Mouse (Mus musculus): ENCODE measurements around the gene Ptprn.

Ptprn gene

DNA sequence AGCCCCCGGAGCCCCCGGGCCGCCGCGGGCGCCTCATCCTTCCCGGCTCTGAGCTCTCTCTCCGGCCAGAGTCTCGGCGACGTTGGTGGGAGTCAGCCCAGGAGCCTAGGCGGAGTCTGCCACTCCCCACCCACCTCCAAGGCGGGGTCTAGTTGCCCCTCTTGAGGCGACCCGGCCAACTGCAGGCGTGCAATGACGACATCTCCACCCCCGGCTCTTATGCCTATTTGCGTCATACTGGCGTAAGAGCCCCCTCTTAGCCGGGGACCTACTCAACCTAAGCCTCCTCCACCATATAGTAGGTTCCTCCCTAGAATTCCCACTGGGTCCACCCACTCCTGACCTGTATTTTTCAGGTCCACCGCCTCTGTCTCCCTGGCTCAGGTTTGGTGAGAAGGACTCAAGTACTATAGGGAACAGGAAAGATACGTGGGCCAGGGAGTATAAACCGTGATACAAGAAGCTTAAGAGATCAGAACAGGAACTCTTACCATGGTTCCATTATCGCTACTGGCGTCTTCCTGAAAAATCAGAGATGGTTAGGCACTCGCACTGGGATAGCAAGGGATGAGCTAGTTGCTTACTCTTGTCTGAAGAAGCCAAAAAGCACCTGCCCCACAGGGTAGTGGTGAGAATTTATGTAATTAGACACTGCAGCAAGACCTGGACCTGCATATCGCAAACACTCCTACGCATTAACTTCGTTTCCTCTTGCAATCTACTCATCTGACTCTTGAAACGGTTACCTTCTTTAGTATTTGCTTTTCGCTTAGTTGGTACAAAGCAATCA lies at the start of gene Ptprn:
Gene Ptprn (minus strand): TSS at position 412 of the 790 bp plus-strand sequence.
- DNase-seq (ENCODE audit: low spot score) = no peak

DNA sequence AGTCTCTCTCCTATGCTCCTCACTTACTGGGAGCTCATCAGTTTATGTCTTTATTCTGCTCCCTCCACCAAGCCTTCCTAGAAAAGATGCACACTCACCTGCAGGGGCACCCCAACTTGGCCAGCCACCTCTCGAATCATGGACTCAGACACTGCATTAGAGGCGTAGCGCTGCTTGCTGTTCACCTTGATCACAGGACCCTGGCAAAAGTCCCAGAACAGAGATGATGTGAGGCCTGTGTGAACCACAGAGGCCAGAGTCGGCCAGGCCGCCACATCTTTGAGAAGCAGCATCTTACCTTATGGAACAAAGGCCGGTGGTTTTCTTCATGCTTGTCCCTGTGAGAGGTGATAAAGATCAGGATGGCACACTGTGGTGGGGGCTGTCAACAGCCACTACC lies 47.4 kb upstream of the Ptprn start:
- DNase-seq (ENCODE audit: low spot score) = no peak

DNA sequence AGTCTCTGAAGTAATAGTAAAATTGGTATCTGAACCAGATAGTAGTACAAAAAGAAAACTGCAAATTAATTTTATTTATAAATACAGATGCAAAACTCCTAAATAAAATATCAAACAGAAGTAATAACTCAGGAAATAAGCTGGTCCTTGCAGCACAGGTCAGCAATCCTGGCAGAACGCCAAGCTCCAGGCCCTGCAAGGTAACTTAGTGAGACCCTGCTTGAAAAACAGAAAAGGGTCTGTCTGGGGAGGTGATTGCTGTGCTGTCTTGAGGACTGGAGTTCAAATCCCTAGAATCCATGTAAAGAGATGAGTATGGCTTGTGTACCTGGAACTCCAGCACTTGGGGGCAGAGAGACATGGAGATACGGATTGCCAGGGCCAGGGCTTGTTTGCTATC lies 40.4 kb upstream of the Ptprn start:
- DNase-seq (ENCODE audit: low spot score) = no peak

DNA sequence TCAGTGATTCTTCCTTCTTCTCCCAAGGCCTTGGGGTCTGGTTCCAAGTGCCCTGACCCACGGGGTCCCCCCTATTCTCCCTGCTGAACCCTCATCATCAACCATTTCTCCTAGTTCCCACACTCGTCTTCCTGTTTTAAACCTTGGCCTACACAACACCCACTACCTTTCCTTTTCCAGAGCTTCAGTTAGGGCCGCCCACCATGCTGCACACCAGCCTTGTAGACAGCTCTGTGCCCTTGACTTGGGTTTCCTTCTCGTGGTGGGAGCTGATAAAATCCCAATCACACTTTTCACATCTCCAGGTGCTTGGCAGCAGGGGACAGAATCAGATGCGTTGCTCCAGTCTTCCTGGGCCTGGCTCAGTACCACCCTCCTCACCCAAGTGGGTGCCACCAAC lies 30.0 kb upstream of the Ptprn start:
- DNase-seq (ENCODE audit: low spot score) = no peak

DNA sequence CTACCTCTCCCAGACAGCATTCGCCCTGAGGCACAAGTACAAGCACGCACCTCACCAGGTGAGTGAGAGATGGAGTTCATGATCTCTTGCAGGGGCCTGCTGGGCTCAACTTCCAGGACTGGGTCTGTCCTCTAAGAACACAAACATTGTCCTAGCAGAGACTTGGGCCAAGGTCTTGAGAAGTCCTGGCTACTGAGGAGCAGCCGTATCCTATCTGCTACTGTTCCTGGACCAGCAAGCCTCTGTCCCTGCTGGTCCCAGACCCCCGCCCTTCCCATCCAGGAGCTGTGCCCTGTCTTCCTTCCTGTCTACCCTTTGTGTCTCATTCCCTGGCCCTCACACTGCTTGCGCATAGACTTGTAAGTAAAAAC lies 29.0 kb upstream of the Ptprn start:
- no peak for DNase-seq (ENCODE audit: low spot score)

DNA sequence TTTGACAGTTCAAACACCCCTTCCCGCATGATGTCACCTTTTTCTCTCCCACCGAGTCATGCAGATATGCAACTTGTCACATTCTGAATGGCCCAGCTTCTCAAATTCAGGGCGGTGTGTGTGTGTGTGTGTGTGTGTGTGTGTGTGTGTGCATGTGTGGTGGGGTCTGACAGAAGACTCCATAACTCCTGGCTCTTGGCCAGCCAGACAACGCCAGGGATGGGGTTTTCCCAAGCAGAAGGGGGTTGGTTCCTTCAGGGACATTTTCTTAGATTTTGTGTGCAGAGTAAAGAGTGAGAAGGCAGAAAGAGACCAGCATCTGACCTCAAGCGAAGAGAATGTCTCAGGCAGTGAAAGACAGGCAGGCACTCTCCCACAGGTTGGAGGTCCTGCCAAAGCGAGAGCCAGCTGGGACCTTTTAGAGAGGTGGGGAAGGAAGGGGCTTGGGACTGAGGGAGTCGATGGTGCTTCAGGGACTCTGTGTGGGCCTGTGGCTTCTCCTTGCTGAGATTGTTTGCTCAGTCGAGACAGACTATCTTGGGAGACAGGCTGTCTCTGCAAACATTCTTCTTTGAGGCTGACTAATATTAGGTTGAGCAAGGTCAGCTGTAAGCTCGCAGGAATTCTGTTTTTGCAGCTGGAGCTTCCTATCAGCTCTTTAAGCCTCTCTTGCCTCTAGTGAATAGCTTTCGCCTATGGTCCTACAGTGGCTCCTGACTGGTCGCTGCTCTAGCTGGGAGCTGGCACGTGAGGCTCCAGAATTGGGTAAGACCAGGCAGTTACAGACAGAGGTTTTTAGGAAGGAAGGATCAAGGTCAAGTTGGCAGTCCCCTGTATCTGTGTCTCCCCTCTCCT lies 28.4 kb upstream of the Ptprn start:
- no peak for DNase-seq (ENCODE audit: low spot score)

DNA sequence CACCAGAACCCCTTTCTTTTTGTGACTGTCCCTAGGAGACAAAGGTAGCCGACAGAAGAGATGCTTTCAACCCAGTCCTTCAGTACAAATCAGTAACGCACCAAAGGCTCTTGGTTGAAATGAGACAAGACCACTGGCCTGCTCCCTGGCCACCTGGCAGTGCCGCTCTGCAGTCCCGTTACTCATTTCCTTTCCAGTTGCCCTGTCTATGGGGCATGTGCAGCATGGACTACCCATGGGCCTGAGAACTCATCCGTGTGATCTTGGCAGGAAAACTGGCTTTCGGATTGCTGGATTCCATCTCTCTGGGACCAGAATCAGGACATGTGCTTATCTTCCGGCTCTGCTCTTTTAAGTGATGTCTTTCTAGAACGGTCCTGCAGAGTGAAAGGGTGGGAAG lies 27.0 kb upstream of the Ptprn start:
- no peak for DNase-seq (ENCODE audit: low spot score)

DNA sequence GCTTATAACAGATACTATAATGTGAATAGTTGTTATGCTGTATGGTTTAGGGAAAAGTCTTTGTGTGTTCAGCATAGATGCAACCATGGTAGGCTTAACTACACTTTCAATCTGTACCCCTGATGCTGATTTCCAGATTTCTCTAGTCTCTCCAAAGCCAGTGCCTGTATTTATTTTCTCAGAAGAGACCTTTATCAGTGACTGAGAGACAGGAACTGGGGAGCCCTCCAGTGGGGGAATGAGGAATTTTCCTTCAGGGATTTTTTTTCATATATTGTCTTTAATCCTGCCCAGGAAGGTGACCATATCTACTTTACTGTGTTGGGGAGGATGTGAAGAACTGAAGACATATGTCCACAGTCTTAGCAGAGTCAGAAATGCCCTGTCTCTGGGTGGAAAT lies 26.3 kb upstream of the Ptprn start:
- no peak for DNase-seq (ENCODE audit: low spot score)

DNA sequence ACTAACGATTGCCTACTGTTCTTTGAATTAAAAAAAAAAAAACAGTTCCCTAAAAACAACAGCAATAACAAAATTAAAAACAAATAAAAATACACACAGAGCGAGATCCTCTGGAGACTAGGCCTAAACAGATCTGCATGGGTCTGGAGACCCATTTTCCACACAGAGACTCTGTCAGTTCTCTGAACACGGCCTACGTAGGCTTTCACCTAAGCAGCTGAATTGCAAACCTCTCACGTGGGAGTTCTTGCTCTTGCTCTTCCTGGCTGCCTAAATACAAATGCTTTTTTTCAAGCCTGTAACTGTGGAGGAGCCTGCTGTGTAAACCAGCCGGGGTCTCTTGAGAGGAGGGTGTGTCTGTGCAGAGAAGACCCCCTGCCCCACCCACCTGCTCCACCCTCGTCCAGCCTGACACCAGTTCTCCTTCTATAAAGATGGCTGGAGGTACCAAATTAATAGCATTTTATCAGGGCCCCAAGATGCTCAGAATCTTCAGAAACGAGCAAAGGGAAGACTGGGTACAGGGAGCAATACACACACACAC lies 25.7 kb upstream of the Ptprn start:
- no peak for DNase-seq (ENCODE audit: low spot score)

DNA sequence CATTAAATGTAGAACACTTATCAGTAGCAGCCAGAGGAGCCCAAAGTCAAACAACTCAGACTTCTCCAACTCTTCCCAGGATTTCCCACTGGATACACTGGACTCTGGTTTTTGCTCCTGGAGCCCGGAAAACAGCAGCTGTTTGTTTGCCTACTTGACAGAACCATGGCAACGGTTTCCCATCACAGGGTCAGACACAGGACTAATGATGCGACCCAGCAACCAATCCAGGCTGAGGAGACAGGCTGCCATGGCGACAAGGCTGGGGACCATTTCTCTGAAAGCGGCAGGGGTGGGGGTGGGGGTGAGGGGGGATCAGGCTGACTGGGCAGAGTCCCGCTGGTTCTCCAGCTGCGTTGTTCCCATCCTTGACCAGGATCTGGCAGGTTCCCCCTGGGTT lies 25.1 kb upstream of the Ptprn start:
- DNase-seq (ENCODE audit: low spot score) = no peak

DNA sequence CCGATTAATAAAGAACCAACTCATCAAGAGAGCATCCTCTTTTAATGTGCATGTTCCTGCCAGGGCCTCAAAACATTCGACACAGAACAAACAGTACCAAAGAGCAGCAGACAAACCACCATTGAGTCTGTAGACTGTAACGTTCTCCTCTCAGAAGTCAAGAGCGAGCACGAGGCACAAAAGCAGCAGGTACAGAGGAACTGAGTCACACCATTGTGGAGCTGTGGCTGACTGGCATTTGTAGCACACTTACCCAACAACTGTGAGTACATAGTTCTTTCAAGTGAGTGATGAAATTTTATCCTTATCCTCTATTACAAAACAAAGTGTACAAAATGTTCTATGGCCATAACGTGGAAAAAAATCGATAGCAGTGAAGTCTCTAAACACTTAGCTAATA lies 20.6 kb upstream of the Ptprn start:
- peak; percentile 59 for DNase-seq (ENCODE audit: low spot score)

DNA sequence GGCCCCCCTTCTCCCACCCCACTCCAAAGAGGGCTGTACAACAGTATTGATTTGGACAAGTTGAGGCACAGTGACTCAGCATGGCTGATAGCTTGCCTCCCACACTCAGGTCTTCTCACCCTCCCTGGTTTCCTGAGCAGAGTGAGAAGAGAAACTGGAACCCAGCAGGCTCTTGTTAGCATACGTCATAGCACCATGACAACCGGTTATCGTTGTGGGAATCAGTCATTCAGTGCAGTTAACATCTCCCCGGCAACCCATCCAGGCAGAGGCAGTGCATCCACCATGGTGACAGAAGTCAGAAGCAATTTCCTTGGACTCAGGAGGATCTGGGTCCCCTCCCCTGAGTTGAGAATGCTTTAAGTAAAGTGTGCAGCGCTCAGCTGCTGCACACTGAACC lies 18.7 kb upstream of the Ptprn start:
- no peak for DNase-seq (ENCODE audit: low spot score)

DNA sequence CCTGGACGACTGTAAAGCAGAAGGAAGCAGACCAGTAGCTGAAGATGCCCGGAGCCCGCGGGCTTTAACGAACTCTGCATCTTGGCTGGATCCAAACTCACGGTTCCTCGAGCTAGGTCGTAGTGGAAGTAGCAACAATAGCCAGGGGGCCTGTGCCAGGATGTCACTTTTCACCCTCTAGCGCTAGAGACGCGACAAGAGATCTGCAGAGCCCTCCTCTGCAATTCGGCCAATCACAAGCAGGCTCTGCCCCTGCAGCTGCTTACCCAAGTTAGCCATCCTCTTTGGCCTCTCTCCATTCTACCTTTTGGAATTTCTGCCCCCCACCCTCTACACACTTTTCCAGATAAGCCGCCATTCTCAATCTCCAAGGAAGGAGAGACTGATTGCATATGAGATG lies 13.9 kb upstream of the Ptprn start, which contains the start of gene Resp18:
Gene Resp18 (minus strand): TSS at position 188 of the 400 bp plus-strand sequence.
- no peak for DNase-seq (ENCODE audit: low spot score)

DNA sequence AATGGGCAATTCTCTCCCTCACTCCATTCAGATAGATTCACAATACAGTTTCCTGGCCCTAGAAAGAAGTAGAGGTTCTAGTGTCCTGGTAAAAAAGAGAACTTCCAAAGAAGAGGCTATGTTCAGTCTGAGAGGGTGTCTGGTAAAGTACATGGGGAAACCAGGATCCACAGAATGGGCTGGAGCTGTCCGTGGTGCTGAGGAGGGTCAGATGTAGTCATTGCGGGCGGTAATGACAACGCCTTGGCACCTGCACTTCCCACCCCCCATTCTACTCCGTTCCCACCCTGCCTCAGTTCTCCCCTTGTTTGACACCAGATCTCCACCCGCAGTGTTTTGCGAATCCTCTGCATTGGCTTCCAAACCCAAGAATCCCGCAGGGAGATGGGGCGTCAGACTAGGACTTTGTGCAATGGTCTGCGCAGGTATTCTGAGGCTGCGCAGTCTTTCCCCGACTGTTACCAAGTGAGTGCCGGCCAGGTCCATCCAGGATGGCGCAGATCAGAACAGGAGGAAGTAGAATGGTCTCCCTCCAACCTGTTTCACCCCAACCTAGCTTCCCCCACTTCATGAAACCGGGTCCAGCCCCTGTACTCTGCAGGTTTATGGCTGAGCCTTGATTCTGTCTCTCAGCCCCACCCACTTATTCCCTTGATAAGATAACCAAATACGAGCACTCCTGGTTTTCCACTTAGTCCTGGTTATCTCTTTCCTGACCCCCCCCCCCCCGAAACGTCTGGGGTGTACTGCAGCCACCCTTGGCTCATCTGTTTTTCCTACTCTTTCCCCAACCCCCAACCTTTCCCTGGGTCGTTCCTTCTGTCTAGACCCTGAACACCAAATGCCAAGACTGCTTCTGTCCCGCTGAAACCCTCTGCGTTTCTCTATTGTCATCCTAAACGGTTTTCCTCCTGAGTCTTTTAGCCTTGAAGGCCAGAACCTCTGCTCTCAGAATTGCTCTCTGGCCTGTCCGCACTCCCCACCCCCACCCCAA lies 13.2 kb upstream of the Ptprn start:
- no peak for DNase-seq (ENCODE audit: low spot score)

DNA sequence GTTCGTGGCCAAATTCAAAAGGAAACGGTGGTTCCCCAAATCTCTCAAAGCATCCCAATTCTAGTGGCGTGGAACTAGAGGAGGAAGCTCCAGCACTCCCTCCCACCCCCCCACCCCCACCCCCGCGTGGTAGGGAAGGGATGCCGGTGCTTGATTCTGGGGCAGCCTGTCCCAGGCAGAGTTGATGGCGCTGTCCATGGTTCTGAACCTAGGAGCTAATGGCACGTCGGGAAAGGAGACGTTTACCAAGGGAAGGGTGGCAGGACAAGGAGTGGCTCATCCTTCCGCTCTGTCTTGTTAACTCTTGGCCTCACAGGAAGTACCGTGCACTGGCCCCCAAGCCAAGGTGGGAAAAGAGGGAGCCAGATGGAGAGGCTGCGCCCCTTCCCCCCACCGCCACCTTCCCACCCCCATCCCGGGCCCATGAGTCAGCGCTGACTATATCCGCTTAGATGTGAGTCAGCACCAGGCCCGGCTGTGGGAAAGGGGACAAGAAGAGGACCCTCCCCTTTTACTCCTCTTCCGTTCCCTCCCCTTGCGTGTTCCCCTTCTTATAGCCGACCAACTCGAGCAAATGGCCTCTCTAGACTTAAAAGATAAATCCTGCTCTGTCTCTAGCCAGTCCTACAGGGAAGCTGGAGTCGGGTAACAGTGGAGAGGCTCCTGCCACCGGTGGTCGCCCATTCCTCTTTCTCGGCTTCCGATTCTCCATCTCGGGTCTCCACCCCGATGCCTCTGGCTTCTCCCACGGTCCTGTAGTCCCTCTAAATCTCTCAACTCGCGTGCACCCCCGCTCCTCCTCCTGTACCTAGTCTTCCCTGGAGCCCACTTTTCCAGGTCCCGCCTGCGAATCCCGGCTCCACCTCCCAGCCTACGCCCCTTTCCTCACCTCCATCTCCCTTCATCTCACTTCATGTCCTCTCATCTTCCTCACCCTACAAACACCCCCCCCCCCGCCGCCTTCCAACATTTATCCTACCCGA lies 1.0 kb downstream of the Ptprn start:
- DNase-seq (ENCODE audit: low spot score) = peak; percentile 38

DNA sequence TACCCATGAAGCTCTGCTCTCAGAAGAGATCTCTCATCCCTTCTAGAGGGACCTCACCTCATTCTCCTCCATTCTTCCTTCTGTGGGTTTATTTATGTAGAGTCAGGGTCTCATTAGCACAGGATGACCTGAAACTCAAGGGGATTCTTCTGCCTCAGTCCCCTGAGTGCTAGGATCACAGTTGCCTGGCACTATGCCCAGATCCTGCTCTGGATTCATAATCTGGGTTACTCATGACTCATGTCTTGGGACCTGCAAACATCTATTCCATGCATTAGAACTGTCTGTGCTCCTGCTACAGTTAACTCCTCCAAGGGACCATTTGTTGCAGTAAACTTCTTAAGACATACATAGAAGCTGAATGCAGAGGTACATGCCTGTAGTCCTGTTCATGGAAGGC lies 3.0 kb downstream of the Ptprn start:
- no peak for DNase-seq (ENCODE audit: low spot score)

DNA sequence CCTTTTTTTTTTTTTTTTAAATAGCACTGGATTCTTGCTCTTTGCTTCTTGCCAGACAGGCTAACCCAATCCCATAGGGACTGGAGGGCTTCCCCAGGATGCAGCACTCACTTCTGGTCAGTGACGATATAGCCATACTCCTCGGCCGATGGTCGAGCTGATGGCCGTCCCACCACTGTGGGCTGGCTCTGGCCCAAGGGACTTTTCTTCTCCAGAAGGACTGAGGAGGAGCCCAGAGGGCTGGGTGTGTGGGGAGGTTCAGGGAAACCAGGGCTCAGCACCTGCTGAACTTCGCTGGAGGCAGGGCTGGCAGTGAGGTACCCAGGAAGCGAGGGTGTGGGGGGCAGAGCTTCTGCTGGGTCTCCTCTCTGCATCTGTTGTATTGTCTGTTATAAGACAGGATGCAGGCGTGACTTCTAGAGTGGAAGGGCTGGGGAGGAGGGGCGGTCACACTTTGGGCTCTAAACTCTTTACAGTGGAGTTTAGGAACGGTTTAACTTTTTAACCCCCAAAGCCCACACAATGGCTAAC lies 8.7 kb downstream of the Ptprn start:
- DNase-seq (ENCODE audit: low spot score) = no peak

DNA sequence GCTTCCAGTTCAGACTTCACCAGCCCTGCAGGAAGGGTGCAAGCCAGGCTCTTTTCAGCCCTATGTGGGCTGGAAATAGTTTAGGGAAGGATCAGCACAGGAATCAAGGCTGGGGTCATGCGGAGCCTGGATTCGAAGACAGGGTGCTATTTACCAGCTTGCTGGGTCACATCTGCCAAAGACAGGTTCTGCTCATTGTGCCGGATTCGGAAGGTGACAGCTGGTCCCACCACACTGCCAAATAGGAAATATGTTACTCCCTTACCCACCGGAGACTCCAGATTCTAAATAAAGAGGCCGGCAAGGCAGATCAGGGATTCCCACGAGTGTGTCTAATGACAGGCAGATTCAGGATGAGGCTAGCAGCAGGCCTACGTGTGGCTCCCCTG lies 9.7 kb downstream of the Ptprn start:
- DNase-seq (ENCODE audit: low spot score) = no peak

DNA sequence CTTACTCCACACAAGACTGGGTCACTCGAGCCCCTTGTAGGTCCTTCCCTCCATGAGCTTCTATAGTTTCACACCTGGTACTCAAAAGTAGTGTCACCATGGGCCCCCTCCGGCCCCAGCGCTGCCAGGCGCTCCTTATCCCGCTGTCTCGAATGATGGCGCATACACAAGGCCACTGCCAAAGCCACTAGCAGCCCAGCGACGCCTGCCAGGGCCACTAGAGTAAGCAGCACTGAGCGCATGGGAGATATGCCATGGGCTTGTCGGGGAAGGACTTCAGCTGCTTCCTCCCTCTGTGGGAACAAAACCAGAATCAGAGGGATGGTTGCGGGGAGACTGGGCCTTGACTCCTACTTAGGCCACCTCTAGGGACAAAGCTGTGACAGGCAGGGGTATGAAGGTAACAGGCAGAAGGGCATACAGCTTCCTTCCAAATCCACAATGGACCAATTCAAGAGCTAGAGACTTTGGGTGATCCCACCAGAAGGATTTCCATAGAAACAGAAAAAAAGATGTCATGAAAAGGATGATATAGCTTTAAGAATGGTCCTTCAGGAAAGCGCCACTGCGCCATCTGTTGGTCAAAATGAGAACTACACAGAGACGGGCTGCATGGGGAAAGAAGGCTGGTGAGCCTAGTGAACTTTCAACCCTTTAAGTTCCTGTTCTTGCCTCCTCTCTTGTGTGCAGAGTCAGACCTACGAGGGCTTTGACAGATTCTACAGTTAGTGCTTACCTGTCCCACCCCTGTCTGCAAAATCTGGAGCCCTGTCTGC lies 10.3 kb downstream of the Ptprn start:
- peak; percentile 74 for DNase-seq (ENCODE audit: low spot score)

DNA sequence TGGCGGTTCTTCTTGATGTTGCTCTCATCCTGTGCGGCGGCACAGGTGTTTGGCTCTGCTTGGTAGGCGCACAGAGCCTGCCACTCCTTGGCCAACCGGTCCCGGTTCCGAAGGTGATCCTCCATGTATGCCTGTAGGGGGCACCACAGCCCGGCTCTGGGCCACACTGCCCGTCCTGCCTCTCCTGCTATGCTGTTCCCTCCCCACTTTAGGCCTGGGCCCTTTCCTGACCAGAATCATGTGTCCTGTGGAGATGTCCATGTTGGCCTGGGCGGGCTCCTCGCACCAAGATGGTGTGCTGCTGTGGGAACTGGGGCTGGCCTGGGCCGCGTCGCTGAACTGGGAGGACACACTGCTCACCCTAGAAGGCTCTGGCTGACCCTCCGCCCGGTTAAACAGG lies 11.3 kb downstream of the Ptprn start:
- no peak for DNase-seq (ENCODE audit: low spot score)

Measured in lung, postnatal 25 days (tissue).